Mouse (Mus musculus) hindbrain, embryonic 13.5 days (tissue): ENCODE data around the gene Clcnka. TPM values are rescaled to one million over a fixed set of nuclear protein-coding genes. Genes with fewer than 3 reads are reported as not detected.

ENCODE experiments used
- ATAC-seq: fragments of 200-750 bp; cut with Nextera tagmentation; 2 replicates; pipeline ENCODE4 v1.8.0; 2017; ENCODE audit warnings: moderate TSS enrichment; ENCODE audit not compliant: low FRiP score
- H3K27ac ChIP-seq: fragments of 300-500 bp; sonication (generic); 2 replicates; pipeline ENCODE4 v1.5.1; 2015; ENCODE audit warnings: inconsistent platforms, mild to moderate bottlenecking, moderate library complexity
- H3K27me3 ChIP-seq: fragments of 300-500 bp; sonication (generic); 2 replicates; pipeline ENCODE4 v1.6.1; 2015; ENCODE audit warnings: mild to moderate bottlenecking, inconsistent platforms
- H3K36me3 ChIP-seq: fragments of 300-500 bp; sonication (generic); 2 replicates; pipeline ENCODE4 v1.6.1; 2015; ENCODE audit warnings: mild to moderate bottlenecking, inconsistent platforms
- H3K4me1 ChIP-seq: fragments of 300-500 bp; sonication (generic); replicated peaks from 2 replicates; pipeline ENCODE4 v1.6.1; 2015; ENCODE audit warnings: inconsistent platforms
- H3K4me2 ChIP-seq: fragments of 300-500 bp; sonication (generic); 2 replicates; pipeline ENCODE4 v1.6.1; 2015; ENCODE audit warnings: inconsistent platforms, mild to moderate bottlenecking, moderate library complexity
- H3K4me3 ChIP-seq: fragments of 300-500 bp; sonication (generic); 2 replicates; pipeline ENCODE4 v1.5.1; 2015; ENCODE audit warnings: mild to moderate bottlenecking, inconsistent platforms
- H3K9ac ChIP-seq: fragments of 300-500 bp; sonication (generic); 2 replicates; pipeline ENCODE4 v1.6.1; 2015; ENCODE audit warnings: mild to moderate bottlenecking, inconsistent platforms
- H3K9me3 ChIP-seq: fragments of 300-500 bp; sonication (generic); 2 replicates; pipeline ENCODE4 v1.6.1; 2016; ENCODE audit warnings: inconsistent platforms
- WGBS: fragments of 180-500 bp; shearing (Covaris S2); methylation state at CpG from one replicate; pipeline ENCODE4 v1.1.7; 2015; 5-methylcytosine and 5-hydroxymethylcytosine counted together
- polyA plus RNA-seq: library from polyadenylated mRNA; unstranded; fragments of >200 nt; fragmentation: Nextera tagmentation; extraction: Ambion mirVana; gene quantifications from 2 replicates; pipeline ENCODE4 v1.2.1, GENCODE M21; 2015

Gene Clcnka
- polyA plus RNA-seq, 1 experiment from 2014 or later = 0.16 TPM

GRCm38 (mm10) chr4:141419398-141420191 is 21.1 kb upstream of the Clcnka start:
- Histone ChIP-seq H3K9me3 (no peaks in the 10 kb centered on the region), H3K27me3 (peaks cover 17% of the 10 kb centered on the region; the same call in 1 of the 2 replicates), H3K4me2 (no peak overlapping the region), H3K36me3 (no peaks in the 10 kb centered on the region), H3K27ac (no peak overlapping the region), H3K4me1 (no peaks in the 10 kb centered on the region), H3K9ac (no peak overlapping the region), H3K4me3 (no peak overlapping the region)
- 68% methylated on average over 27 of the region's 27 CpGs for WGBS
- ATAC-seq = no peak

GRCm38 (mm10) chr4:141415924-141416323 is 17.4 kb upstream of the Clcnka start, which contains the start of gene Clcnkb:
Gene Clcnkb, minus strand, starts transcription at chr4:141416014.
- WGBS = 70% methylated on average over 7 of the region's 7 CpGs
- Histone ChIP-seq H3K4me1 (no peaks in the 10 kb centered on the region), H3K9me3 (no peaks in the 10 kb centered on the region), H3K4me2 (no peak within 1 kb of the TSS), H3K4me3 (no peak within 1 kb of the TSS), H3K27ac (no peak within 1 kb of the TSS), H3K9ac (no peak within 1 kb of the TSS), H3K36me3 (no peaks in the 10 kb centered on the region), H3K27me3 (peaks cover 6% of the 10 kb centered on the region)
- no peak for ATAC-seq

- no peak overlapping the region for H3K27ac ChIP-seq
- H3K36me3 ChIP-seq = no peaks in the 10 kb centered on the region
- ATAC-seq = no peak
- no peak overlapping the region for H3K4me2 ChIP-seq
- WGBS = 23% methylated on average over 22 of the region's 22 CpGs
- no peak overlapping the region for H3K4me3 ChIP-seq
- no peaks in the 10 kb centered on the region for H3K4me1 ChIP-seq
- peaks cover 10% of the 10 kb centered on the region for H3K27me3 ChIP-seq
- no peak overlapping the region for H3K9ac ChIP-seq
- H3K9me3 ChIP-seq = no peaks in the 10 kb centered on the region
These were observed 13.0 kb upstream of the Clcnka start for GRCm38 (mm10) chr4:141411430-141411992.

- H3K27me3 ChIP-seq = peaks cover 26% of the 10 kb centered on the region
- no peaks in the 10 kb centered on the region for H3K9me3 ChIP-seq
- no peak overlapping the region for H3K9ac ChIP-seq
- H3K27ac ChIP-seq = no peak overlapping the region
- WGBS = 82% methylated on average over 3 of the region's 3 CpGs
- no peak overlapping the region for H3K4me3 ChIP-seq
- no peak for ATAC-seq
- peaks cover 6% of the 10 kb centered on the region; the same call in 1 of the 2 replicates for H3K4me1 ChIP-seq
- no peaks in the 10 kb centered on the region for H3K36me3 ChIP-seq
- H3K4me2 ChIP-seq = no peak overlapping the region
These were observed 10.1 kb upstream of the Clcnka start for GRCm38 (mm10) chr4:141408577-141408976.

GRCm38 (mm10) chr4:141406516-141407299 is 8.2 kb upstream of the Clcnka start:
- peaks cover 26% of the 10 kb centered on the region for H3K27me3 ChIP-seq
- 51% methylated on average over 14 of the region's 14 CpGs for WGBS
- no peaks in the 10 kb centered on the region for H3K9me3 ChIP-seq
- no peak overlapping the region for H3K4me2 ChIP-seq
- H3K27ac ChIP-seq = no peak overlapping the region
- peaks cover 6% of the 10 kb centered on the region; the same call in 1 of the 2 replicates for H3K4me1 ChIP-seq
- H3K36me3 ChIP-seq = no peaks in the 10 kb centered on the region
- ATAC-seq = no peak
- no peak overlapping the region for H3K9ac ChIP-seq
- H3K4me3 ChIP-seq = no peak overlapping the region

- ATAC-seq = no peak
- 81% methylated on average over 3 of the region's 3 CpGs for WGBS
These were observed 6.7 kb upstream of the Clcnka start for GRCm38 (mm10) chr4:141405314-141405622.

GRCm38 (mm10) chr4:141404518-141405313 is 6.2 kb upstream of the Clcnka start:
- peak; percentile 88 for ATAC-seq
- Histone ChIP-seq H3K4me3 (0 out of 2 replicates have a peak overlapping the region, but pooled peaks have one; percentile 11), H3K27ac (no peak overlapping the region), H3K4me2 (peak overlapping the region; percentile 42), H3K4me1 (peaks cover 6% of the 10 kb centered on the region; the same call in 1 of the 2 replicates), H3K9me3 (no peaks in the 10 kb centered on the region), H3K27me3 (peaks cover 22% of the 10 kb centered on the region), H3K36me3 (no peaks in the 10 kb centered on the region), H3K9ac (peak overlapping the region; percentile 65)
- WGBS = 16% methylated on average over 15 of the region's 15 CpGs

More at GRCm38 (mm10) chr4:141405314-141405622, 6.7 kb upstream of the Clcnka start:
- no peaks in the 10 kb centered on the region for H3K36me3 ChIP-seq
- peaks cover 6% of the 10 kb centered on the region; the same call in 1 of the 2 replicates for H3K4me1 ChIP-seq
- no peak overlapping the region for H3K4me3 ChIP-seq
- peaks cover 22% of the 10 kb centered on the region for H3K27me3 ChIP-seq
- H3K9ac ChIP-seq = peak overlapping the region; percentile 8; the same call in 1 of the 2 replicates
- H3K27ac ChIP-seq = no peak overlapping the region
- H3K4me2 ChIP-seq = no peak overlapping the region
- no peaks in the 10 kb centered on the region for H3K9me3 ChIP-seq

- Histone ChIP-seq H3K27me3 (peaks cover 33% of the 10 kb centered on the region), H3K4me2 (no peak overlapping the region), H3K4me1 (peaks cover 6% of the 10 kb centered on the region; the same call in 1 of the 2 replicates), H3K4me3 (no peak overlapping the region), H3K36me3 (no peaks in the 10 kb centered on the region), H3K9ac (no peak overlapping the region), H3K27ac (no peak overlapping the region), H3K9me3 (no peaks in the 10 kb centered on the region)
- ATAC-seq = no peak
- 88% methylated on average over 15 of the region's 15 CpGs for WGBS
These were observed 1.6 kb upstream of the Clcnka start for GRCm38 (mm10) chr4:141400171-141400570.

- no peak for ATAC-seq
- 78% methylated on average over 12 of the region's 12 CpGs for WGBS
- Histone ChIP-seq H3K27ac (no peak overlapping the region), H3K4me3 (no peak overlapping the region), H3K4me2 (no peak overlapping the region), H3K36me3 (no peaks in the 10 kb centered on the region), H3K9me3 (no peaks in the 10 kb centered on the region), H3K27me3 (peaks cover 33% of the 10 kb centered on the region), H3K4me1 (peaks cover 4% of the 10 kb centered on the region; the same call in 1 of the 2 replicates), H3K9ac (no peak overlapping the region)
These were observed 663 bp downstream of the Clcnka start for GRCm38 (mm10) chr4:141397861-141398260.

GRCm38 (mm10) chr4:141394751-141395150 is 3.8 kb downstream of the Clcnka start:
- Histone ChIP-seq H3K36me3 (no peaks in the 10 kb centered on the region), H3K4me1 (peaks cover 4% of the 10 kb centered on the region; the same call in 1 of the 2 replicates), H3K27me3 (peaks cover 34% of the 10 kb centered on the region), H3K4me3 (no peak overlapping the region), H3K4me2 (no peak overlapping the region), H3K9ac (no peak overlapping the region), H3K27ac (no peak overlapping the region), H3K9me3 (no peaks in the 10 kb centered on the region)
- ATAC-seq = no peak
- WGBS = 21% methylated on average over 16 of the region's 16 CpGs

GRCm38 (mm10) chr4:141391293-141391692 is 7.2 kb downstream of the Clcnka start:
- no peak overlapping the region for H3K9ac ChIP-seq
- H3K4me1 ChIP-seq = peaks cover 4% of the 10 kb centered on the region; the same call in 1 of the 2 replicates
- 83% methylated on average over 12 of the region's 12 CpGs for WGBS
- no peak overlapping the region for H3K4me2 ChIP-seq
- no peaks in the 10 kb centered on the region for H3K9me3 ChIP-seq
- ATAC-seq = no peak
- H3K36me3 ChIP-seq = no peaks in the 10 kb centered on the region
- H3K27ac ChIP-seq = no peak overlapping the region
- no peak overlapping the region for H3K4me3 ChIP-seq
- peaks cover 19% of the 10 kb centered on the region for H3K27me3 ChIP-seq
